In the genomic region with DNA sequence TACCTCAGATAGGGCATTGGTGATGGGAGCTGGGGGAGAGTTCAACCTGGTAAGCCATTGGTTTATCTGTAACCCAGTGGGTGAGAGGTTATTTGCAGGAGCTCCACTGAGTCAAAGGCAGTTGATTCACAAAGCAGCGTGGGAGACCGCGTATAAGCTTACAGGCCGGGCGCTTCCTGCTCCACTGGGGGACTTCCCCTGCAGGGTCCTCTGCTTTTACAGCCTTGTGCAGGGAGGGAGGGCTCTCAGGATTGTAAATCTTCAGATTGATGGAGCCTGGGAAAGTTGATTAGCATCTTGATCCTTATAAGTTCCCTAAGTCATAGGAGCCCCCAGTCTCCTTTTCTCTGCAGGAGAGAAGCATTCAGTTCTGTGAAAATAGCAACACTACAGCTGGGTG, we compare ENCODE assay signal across 16 mouse cellular contexts.
DNase-seq lines count a peak whose midpoint lies in the region; ATAC-seq and TF ChIP-seq lines count a peak whose summit lies in the region.
"Had no signal": no experiment of that assay in that cellular context is flagged by ENCODE, and none has a peak within 500 bp of the region (broad histone marks: within the 10 kb centered on the region; RNA-seq: fewer than 3 reads in every experiment).

No protein-coding gene starts in this region.

- ATAC-seq in kidney, embryonic 15.5 days (replicated peaks; ENCODE audit: low FRiP score): peak; percentile 93
- ATAC-seq in neural tube, embryonic 11.5 days (ENCODE audit: insufficient read depth, low FRiP score, low TSS enrichment): peak; percentile 55; the same call in 1 of the 2 replicates
- ATAC-seq: intestine, postnatal 0 days had no signal

- no peak overlapping the region for H3K9ac ChIP-seq in kidney, embryonic 15.5 days
- no peak overlapping the region for H3K9ac ChIP-seq in neural tube, embryonic 11.5 days (ENCODE audit: low read length)
- H3K9ac ChIP-seq: embryonic facial prominence, embryonic 15.5 days had no signal

- no peak overlapping the region for H3K4me3 ChIP-seq in kidney, embryonic 15.5 days (replicated peaks)
- H3K4me3 ChIP-seq in kidney, adult 2 months (ENCODE audit: insufficient read depth, low read depth, low read length): no peak overlapping the region
- no peak overlapping the region for H3K4me3 ChIP-seq in neural tube, embryonic 11.5 days (ENCODE audit: low read depth, low read length)
- H3K4me3 ChIP-seq: embryonic facial prominence, embryonic 15.5 days had no signal

- 10% methylated on average over 5 of the region's 5 CpGs for WGBS in kidney, embryonic 15.5 days
- WGBS in kidney, adult 2 months: 71% methylated on average over 5 of the region's 5 CpGs
- WGBS in neural tube, embryonic 11.5 days: 4% methylated on average over 5 of the region's 5 CpGs

- peaks cover 29% of the 10 kb centered on the region for H3K4me1 ChIP-seq in kidney, embryonic 15.5 days
- no peaks in the 10 kb centered on the region; the same call in 1 of the 2 replicates for H3K4me1 ChIP-seq in kidney, adult 2 months (ENCODE audit: control insufficient read depth, insufficient read depth, low read length)
- H3K4me1 ChIP-seq in neural tube, embryonic 11.5 days (ENCODE audit: control insufficient read depth, insufficient read depth, low read length): peaks cover 12% of the 10 kb centered on the region
- H3K4me1 ChIP-seq: embryonic facial prominence, embryonic 15.5 days had no signal

- H3K4me2 ChIP-seq in kidney, embryonic 15.5 days: no peak overlapping the region
- no peak overlapping the region for H3K4me2 ChIP-seq in neural tube, embryonic 11.5 days (ENCODE audit: low read depth)
- H3K4me2 ChIP-seq: embryonic facial prominence, embryonic 15.5 days had no signal

- TF ChIP-seq CTCF in kidney, adult 2 months (conservative IDR thresholded peaks at IDR 0.05; ENCODE audit: insufficient read depth, insufficient read length, low read depth, low read length): no peak

- H3K27me3 ChIP-seq in kidney, embryonic 15.5 days: no peaks in the 10 kb centered on the region
- H3K27me3 ChIP-seq in kidney, adult 2 months (replicated peaks; ENCODE audit: control insufficient read depth, insufficient read depth, low read length): no peaks in the 10 kb centered on the region
- no peaks in the 10 kb centered on the region for H3K27me3 ChIP-seq in neural tube, embryonic 11.5 days (ENCODE audit: control insufficient read depth, insufficient read depth, low read length)
- H3K27me3 ChIP-seq: embryonic facial prominence, embryonic 15.5 days had no signal

- H3K36me3 ChIP-seq in kidney, embryonic 15.5 days: peaks cover 24% of the 10 kb centered on the region
- H3K36me3 ChIP-seq in kidney, adult 2 months (ENCODE audit: control insufficient read depth, insufficient read depth, low read length): peaks cover under 1% of the 10 kb centered on the region; the same call in 1 of the 2 replicates
- H3K36me3 ChIP-seq in neural tube, embryonic 11.5 days (ENCODE audit: control insufficient read depth, insufficient read depth, low read length): peaks cover 2% of the 10 kb centered on the region; the same call in 1 of the 2 replicates

- H3K27ac ChIP-seq in kidney, embryonic 15.5 days: peak overlapping the region; percentile 80
- H3K27ac ChIP-seq in kidney, adult 2 months (ENCODE audit: insufficient read depth, low read depth, low read length): no peak overlapping the region
- H3K27ac ChIP-seq in neural tube, embryonic 11.5 days (ENCODE audit: low read depth, low read length): no peak overlapping the region
- H3K27ac ChIP-seq: embryonic facial prominence, embryonic 15.5 days had no signal

- no peak for DNase-seq in kidney, adult 2 months
- peak; percentile 36 for DNase-seq in neural tube, embryonic 11.5 days (ENCODE audit: low spot score)
- no peak for DNase-seq in neural tube, embryonic 10.5 days (ENCODE audit: extremely low spot score, low spot score)
- peak; percentile 8 for DNase-seq in hindlimb bud, embryonic 11.5 days (ENCODE audit: extremely low spot score, low read depth, low spot score)
- DNase-seq in yolk sac, embryonic 10.5 days (ENCODE audit: low spot score): peak; percentile 8
- DNase-seq in thymus, postnatal 4 days: no peak
- DNase-seq in urinary bladder, postnatal 36 days (ENCODE audit: low spot score in 2 of 2): no peak
- DNase-seq: adrenal gland, adult 8-10 months; cerebellum, adult 9-11 months; heart, adult 11 months; liver; lung, postnatal 10 days; spleen, adult 18-20 months had no signal

- H3K9me3 ChIP-seq in kidney, embryonic 15.5 days (replicated peaks): no peaks in the 10 kb centered on the region
- no peaks in the 10 kb centered on the region for H3K9me3 ChIP-seq in neural tube, embryonic 11.5 days (ENCODE audit: control insufficient read depth, low read length)
- H3K9me3 ChIP-seq: embryonic facial prominence, embryonic 15.5 days had no signal

- TF ChIP-seq POLR2A in kidney, adult 2 months (IDR thresholded peaks at IDR 0.05; ENCODE audit: low read depth, low read length): no peak

Comparison
In these comparisons a context has a peak if more than half of its experiments do, and no peak if none do; other contexts are left out.
1. DNase-seq: peak in neural tube, embryonic 11.5 days (single experiment), hindlimb bud, embryonic 11.5 days (single experiment) and yolk sac, embryonic 10.5 days (single experiment); none in kidney, adult 2 months (single experiment), neural tube, embryonic 10.5 days (single experiment), thymus, postnatal 4 days (single experiment) and urinary bladder, postnatal 36 days (0 of 2).